Mouse (Mus musculus): ENCODE results near the gene Spns2. TPM values are rescaled to one million over a fixed set of nuclear protein-coding genes. Genes with fewer than 3 reads are reported as not detected.
A peak's percentile ranks its signal among the peaks of the same experiment; 100 is the strongest.

Gene Spns2
- polyA plus RNA-seq, 1 experiment, result 11.4 TPM

DNA sequence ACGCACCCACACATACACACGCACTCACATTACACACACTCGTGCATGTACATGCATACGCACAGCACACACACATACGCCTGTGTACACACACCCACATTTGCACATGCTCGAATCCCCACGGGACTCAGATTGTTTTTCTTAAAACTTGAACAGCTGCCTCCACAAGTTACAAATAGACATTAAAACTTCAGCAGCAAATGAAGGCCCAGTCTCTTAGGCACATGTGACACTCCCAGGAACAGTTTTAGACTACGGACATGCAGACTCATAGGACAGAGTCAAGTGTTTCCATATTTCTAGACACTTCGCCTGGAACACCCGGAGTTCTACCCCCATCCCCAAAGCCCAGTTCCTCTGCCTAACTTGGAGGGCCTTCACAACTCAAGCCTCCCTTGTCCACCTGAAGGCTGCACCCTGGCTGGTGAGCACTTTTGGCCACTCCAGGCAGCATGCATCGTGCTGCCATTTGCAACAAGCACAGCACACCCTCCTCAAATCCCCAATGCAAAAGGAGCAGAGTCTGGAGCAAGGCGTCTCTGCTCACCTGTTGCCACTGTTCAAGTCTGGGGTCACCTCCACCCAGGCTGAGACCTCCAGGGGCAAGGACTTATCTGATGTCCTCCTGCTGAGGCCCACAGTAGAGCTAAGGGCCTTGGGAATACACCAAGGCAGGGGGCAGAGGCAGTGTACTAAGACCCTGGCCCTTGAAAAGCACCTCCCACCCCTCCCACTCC lies 79.9 kb downstream of the Spns2 start:
- no peaks in the 10 kb centered on the region for H3K36me3 ChIP-seq (ENCODE audit: control insufficient read depth, insufficient read depth, low read length)
- TF ChIP-seq POLR2A (IDR thresholded peaks at IDR 0.05; ENCODE audit: control insufficient read depth, low read depth, low read length) (no peak), CTCF (IDR thresholded peaks at IDR 0.05; ENCODE audit: control insufficient read depth, insufficient read depth, insufficient replicate concordance, low read depth, low read length) (no peak)
- H3K27me3 ChIP-seq (ENCODE audit: control insufficient read depth, insufficient read depth, low read length), result no peaks in the 10 kb centered on the region
- H3K27ac ChIP-seq (ENCODE audit: control insufficient read depth, insufficient read depth, low read depth, low read length), result no peak overlapping the region
- peak overlapping the region; percentile 16; the same call in 1 of the 2 replicates for H3K4me3 ChIP-seq (ENCODE audit: control insufficient read depth, low read depth, low read length)
- H3K4me1 ChIP-seq (ENCODE audit: control insufficient read depth, insufficient read depth, low read length), result peaks cover 19% of the 10 kb centered on the region

DNA sequence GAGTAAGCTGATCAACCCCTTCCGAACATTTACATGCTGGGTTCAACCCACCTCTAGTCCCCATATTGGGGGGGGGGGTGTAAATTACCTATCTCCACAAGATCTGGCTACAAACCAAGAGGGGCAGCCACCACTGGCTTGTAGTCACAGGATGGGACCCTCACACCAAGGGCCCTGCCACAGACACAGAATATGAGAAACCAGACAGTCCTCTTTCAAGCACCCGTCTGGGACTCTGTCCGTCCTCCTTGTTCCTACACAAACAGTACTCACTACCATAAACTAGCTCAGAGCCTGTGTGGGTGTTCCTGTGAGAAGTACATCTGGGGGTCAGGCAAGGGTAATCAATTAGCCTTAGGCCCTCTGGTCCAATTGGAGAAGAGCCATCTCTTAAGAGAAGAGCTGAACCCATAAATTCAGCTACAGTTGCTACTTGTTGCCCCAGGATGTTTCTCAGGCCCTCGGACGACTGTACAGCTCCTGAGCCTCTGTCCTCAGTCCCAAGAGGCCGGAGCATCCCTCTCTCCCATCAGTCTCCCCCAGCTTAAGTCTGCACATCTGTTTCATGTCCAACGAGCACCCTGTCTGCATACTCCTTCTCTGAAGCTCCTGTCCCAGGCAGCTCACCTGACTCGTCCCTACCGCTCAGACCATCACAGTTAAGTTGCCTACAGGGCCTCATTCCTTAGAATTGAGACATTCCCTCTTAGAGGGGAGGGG lies 81.1 kb downstream of the Spns2 start:
- TF ChIP-seq CTCF (IDR thresholded peaks at IDR 0.05; ENCODE audit: control insufficient read depth, insufficient read depth, insufficient replicate concordance, low read depth, low read length), result no peak
- TF ChIP-seq POLR2A (IDR thresholded peaks at IDR 0.05; ENCODE audit: control insufficient read depth, low read depth, low read length), result no peak
- Histone ChIP-seq H3K4me1 (ENCODE audit: control insufficient read depth, insufficient read depth, low read length) (peaks cover 19% of the 10 kb centered on the region), H3K27me3 (ENCODE audit: control insufficient read depth, insufficient read depth, low read length) (no peaks in the 10 kb centered on the region), H3K4me3 (ENCODE audit: control insufficient read depth, low read depth, low read length) (no peak overlapping the region), H3K27ac (ENCODE audit: control insufficient read depth, insufficient read depth, low read depth, low read length) (no peak overlapping the region), H3K36me3 (ENCODE audit: control insufficient read depth, insufficient read depth, low read length) (no peaks in the 10 kb centered on the region)

DNA sequence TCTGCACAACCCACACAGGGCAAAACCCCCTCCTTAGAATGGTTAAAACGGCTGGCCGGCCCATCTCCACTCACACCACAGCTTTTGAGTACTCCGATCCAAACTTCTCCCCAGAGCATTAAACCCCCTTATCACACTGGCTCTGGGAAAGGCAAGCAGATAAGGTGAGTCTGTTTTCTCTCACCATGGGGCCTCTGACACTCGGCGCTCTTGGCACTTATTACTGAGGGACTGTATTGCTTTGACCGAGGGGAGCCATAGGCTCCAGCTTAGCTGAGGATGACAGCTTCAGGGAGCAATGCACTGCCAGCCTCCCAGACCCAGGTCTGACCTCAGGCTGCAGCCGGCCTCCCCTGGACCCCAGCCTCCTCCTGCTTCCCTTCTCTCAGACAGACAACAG lies 82.1 kb downstream of the Spns2 start:
- no peak overlapping the region for H3K27ac ChIP-seq (ENCODE audit: control insufficient read depth, insufficient read depth, low read depth, low read length)

DNA sequence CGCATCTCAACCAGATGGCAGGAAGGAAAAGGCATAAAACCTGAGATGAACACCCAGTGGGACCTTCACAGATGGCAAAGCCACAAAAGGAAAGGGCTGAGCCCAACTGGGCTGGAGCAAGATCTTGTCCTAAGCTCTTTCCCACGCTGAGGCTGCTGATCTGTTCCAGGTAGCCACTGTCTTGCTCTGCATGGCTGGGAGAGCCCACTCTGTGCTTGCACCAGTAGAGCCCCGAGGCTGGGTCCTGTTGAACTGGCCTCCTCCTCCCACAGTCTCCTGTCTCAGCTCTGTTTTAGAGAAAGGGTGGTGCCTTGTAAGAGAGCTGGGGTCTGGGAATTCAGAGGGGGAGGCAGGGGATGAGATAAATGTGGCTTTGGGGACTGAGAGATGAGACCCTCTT lies 82.6 kb downstream of the Spns2 start:
- H3K4me3 ChIP-seq (ENCODE audit: control insufficient read depth, low read depth, low read length), result no peak overlapping the region
- H3K27me3 ChIP-seq (ENCODE audit: control insufficient read depth, insufficient read depth, low read length), result no peaks in the 10 kb centered on the region
- no peaks in the 10 kb centered on the region for H3K36me3 ChIP-seq (ENCODE audit: control insufficient read depth, insufficient read depth, low read length)
- H3K27ac ChIP-seq (ENCODE audit: control insufficient read depth, insufficient read depth, low read depth, low read length), result no peak overlapping the region
- H3K4me1 ChIP-seq (ENCODE audit: control insufficient read depth, insufficient read depth, low read length), result peaks cover 19% of the 10 kb centered on the region
- TF ChIP-seq POLR2A (IDR thresholded peaks at IDR 0.05; ENCODE audit: control insufficient read depth, low read depth, low read length) (no peak), CTCF (IDR thresholded peaks at IDR 0.05; ENCODE audit: control insufficient read depth, insufficient read depth, insufficient replicate concordance, low read depth, low read length) (no peak)

More for the DNA sequence above, 82.1 kb downstream of the Spns2 start:
- H3K36me3 ChIP-seq (ENCODE audit: control insufficient read depth, insufficient read depth, low read length), result no peaks in the 10 kb centered on the region
- no peak for TF ChIP-seq CTCF (IDR thresholded peaks at IDR 0.05; ENCODE audit: control insufficient read depth, insufficient read depth, insufficient replicate concordance, low read depth, low read length)
- H3K4me3 ChIP-seq (ENCODE audit: control insufficient read depth, low read depth, low read length), result no peak overlapping the region
- peaks cover 19% of the 10 kb centered on the region for H3K4me1 ChIP-seq (ENCODE audit: control insufficient read depth, insufficient read depth, low read length)
- H3K27me3 ChIP-seq (ENCODE audit: control insufficient read depth, insufficient read depth, low read length), result no peaks in the 10 kb centered on the region

DNA sequence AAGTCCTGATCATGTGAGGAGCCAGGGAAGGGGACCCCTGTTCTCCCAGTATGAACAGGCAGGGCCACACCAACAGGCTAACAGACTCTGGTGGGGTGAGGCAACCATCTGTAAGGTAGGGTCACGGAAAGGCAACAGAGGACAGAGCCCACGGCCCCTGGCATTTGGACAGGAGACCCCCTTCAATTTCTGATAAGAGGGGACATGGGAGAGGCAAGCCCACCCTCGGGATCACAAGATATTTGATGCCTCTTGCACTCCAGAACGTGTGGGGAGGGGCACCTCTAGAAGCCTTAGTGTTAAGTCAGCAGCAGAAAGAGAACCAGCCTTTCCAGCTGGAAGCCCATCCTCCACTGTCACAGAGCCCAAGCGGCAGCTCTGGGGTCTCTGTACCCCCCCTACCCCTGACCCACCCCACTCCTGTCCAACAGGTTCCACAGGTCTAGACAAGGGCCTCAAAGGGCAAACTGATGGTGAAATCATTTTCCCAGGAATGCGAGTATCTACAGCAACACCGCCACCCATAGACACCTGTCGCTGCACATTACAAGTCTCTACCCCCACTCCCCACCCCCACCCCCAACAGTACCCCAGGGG lies 83.5 kb downstream of the Spns2 start:
- H3K27me3 ChIP-seq (ENCODE audit: control insufficient read depth, insufficient read depth, low read length), result no peaks in the 10 kb centered on the region
- no peak overlapping the region for H3K4me3 ChIP-seq (ENCODE audit: control insufficient read depth, low read depth, low read length)
- no peak overlapping the region for H3K27ac ChIP-seq (ENCODE audit: control insufficient read depth, insufficient read depth, low read depth, low read length)
- TF ChIP-seq POLR2A (IDR thresholded peaks at IDR 0.05; ENCODE audit: control insufficient read depth, low read depth, low read length) (no peak), CTCF (IDR thresholded peaks at IDR 0.05; ENCODE audit: control insufficient read depth, insufficient read depth, insufficient replicate concordance, low read depth, low read length) (no peak)
- no peaks in the 10 kb centered on the region for H3K36me3 ChIP-seq (ENCODE audit: control insufficient read depth, insufficient read depth, low read length)
- peaks cover 12% of the 10 kb centered on the region for H3K4me1 ChIP-seq (ENCODE audit: control insufficient read depth, insufficient read depth, low read length)

DNA sequence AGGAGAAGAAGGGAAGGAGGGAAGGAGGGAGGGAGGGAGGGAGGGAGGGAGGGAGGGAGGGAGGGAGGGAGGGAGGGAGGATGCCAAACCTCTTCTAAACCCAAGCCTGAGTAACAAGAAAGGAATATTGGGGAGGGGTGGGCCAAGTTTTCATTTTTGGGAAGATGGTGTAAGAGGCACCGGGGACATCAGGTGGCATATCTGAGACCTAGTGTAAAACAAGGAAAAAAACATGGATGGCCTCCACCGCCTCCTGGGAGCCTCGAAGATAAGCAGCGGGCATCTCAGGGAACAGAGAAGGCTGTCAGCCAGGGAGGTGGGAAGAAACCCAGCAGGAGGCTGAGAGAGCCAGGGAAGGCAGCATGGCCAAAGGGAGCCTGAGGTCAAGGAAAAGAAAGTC lies 84.2 kb downstream of the Spns2 start:
- Histone ChIP-seq H3K27ac (ENCODE audit: control insufficient read depth, insufficient read depth, low read depth, low read length) (no peak overlapping the region), H3K36me3 (ENCODE audit: control insufficient read depth, insufficient read depth, low read length) (no peaks in the 10 kb centered on the region), H3K27me3 (ENCODE audit: control insufficient read depth, insufficient read depth, low read length) (no peaks in the 10 kb centered on the region), H3K4me1 (ENCODE audit: control insufficient read depth, insufficient read depth, low read length) (peaks cover 6% of the 10 kb centered on the region), H3K4me3 (ENCODE audit: control insufficient read depth, low read depth, low read length) (no peak overlapping the region)
- TF ChIP-seq CTCF (IDR thresholded peaks at IDR 0.05; ENCODE audit: control insufficient read depth, insufficient read depth, insufficient replicate concordance, low read depth, low read length) (no peak), POLR2A (IDR thresholded peaks at IDR 0.05; ENCODE audit: control insufficient read depth, low read depth, low read length) (no peak)

DNA sequence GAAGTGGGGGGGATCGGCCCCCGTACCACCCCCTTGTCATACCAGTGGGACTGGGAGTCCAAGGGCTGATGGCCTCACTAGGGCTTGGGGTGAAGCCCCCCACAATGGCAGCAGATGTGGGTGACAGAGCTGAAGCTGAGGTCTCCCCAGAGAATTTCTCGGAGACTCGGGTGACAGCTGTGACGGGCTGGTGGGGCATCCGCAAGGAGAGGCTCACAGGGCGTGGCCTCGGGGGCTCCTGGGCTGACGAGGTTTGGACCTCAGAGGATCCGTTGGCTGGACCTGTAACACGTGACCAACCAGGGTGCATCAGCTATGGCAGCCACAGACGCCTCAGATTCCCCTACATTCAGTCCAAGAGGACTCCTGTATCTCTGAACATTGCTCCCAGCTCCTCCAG lies 86.7 kb downstream of the Spns2 start:
- H3K4me1 ChIP-seq (ENCODE audit: control insufficient read depth, insufficient read depth, low read length), result no peaks in the 10 kb centered on the region
- TF ChIP-seq CTCF (IDR thresholded peaks at IDR 0.05; ENCODE audit: control insufficient read depth, insufficient read depth, insufficient replicate concordance, low read depth, low read length) (no peak), POLR2A (IDR thresholded peaks at IDR 0.05; ENCODE audit: control insufficient read depth, low read depth, low read length) (no peak)

More for the DNA sequence above, 86.7 kb downstream of the Spns2 start:
- H3K4me3 ChIP-seq (ENCODE audit: control insufficient read depth, low read depth, low read length), result no peak overlapping the region
- H3K27me3 ChIP-seq (ENCODE audit: control insufficient read depth, insufficient read depth, low read length), result no peaks in the 10 kb centered on the region
- no peaks in the 10 kb centered on the region for H3K36me3 ChIP-seq (ENCODE audit: control insufficient read depth, insufficient read depth, low read length)
- no peak overlapping the region for H3K27ac ChIP-seq (ENCODE audit: control insufficient read depth, insufficient read depth, low read depth, low read length)
